Mouse (Mus musculus) heart, adult 2 months (tissue): ENCODE data around the gene Hmga1. TPM values are rescaled to one million over a fixed set of nuclear protein-coding genes. Genes with fewer than 3 reads are reported as not detected.

ENCODE experiments used
- DNase-seq, 2 experiments: peaks; one replicate each; pipeline ENCODE4 v3.0.0; 2021
- H3K27ac ChIP-seq: fragments of 200-600 bp; 2 replicates; pipeline ENCODE4 v1.8.1; 2022
- H3K27me3 ChIP-seq: fragments of 200-500 bp; 2 replicates; pipeline ENCODE4 v1.6.1; 2012; ENCODE audit warnings: mild to moderate bottlenecking, low read length, inconsistent platforms, mixed read lengths; ENCODE audit not compliant: control insufficient read depth, insufficient read depth
- H3K36me3 ChIP-seq: fragments of 200-500 bp; 2 replicates; pipeline ENCODE4 v1.6.1; 2012; ENCODE audit warnings: low read length, inconsistent platforms; ENCODE audit not compliant: control insufficient read depth, insufficient read depth
- H3K4me1 ChIP-seq: fragments of 200-500 bp; 2 replicates; pipeline ENCODE4 v1.6.1; 2011; ENCODE audit warnings: low read length; ENCODE audit not compliant: control insufficient read depth, insufficient read depth
- H3K4me3 ChIP-seq: fragments of 200-600 bp; 2 replicates; pipeline ENCODE4 v1.8.1; 2022
- H3K79me2 ChIP-seq: fragments of 200-500 bp; replicated peaks from 2 replicates; pipeline ENCODE4 v1.6.1; 2012; ENCODE audit warnings: mild to moderate bottlenecking, inconsistent platforms, low read length, moderate library complexity, mixed read lengths; ENCODE audit not compliant: control insufficient read depth, insufficient read depth
- H3K9ac ChIP-seq: fragments of 200-500 bp; 2 replicates; pipeline ENCODE4 v1.6.1; 2012; ENCODE audit warnings: low read depth, mild to moderate bottlenecking, control low read depth, inconsistent platforms, low read length, mixed read lengths
- CTCF ChIP-seq: fragments of 200-600 bp; IDR thresholded peaks from 2 replicates; pipeline ENCODE4 v1.8.1; 2022; ENCODE audit warnings: antibody characterized with exemption, mild to moderate bottlenecking, moderate library complexity
- EP300 ChIP-seq: fragments of 200-500 bp; IDR thresholded peaks from 2 replicates; pipeline ENCODE4 v1.6.1; 2011; ENCODE audit warnings: low read depth, low read length, control low read depth; ENCODE audit not compliant: insufficient read depth
- POLR2A ChIP-seq: fragments of 200-500 bp; IDR thresholded peaks from 2 replicates; pipeline ENCODE4 v1.6.1; 2011; ENCODE audit warnings: mild to moderate bottlenecking, low read depth, low read length, control low read depth; ENCODE audit not compliant: insufficient read depth
- WGBS: fragments of 180-500 bp; shearing (Covaris S2); methylation state at CpG from one replicate; pipeline ENCODE4 v1.1.7; 2018; 5-methylcytosine and 5-hydroxymethylcytosine counted together
- intact Hi-C: fragments of 180-260 bp; cut with DNase I; formaldehyde crosslinking; loops from one replicate; pipeline ENCODE4 v1.15.1; 2025
- polyA plus RNA-seq: library from polyadenylated mRNA; depleted of rRNA; stranded (reverse); fragments of >200 nt; gene quantifications from 2 replicates; pipeline ENCODE4 v1.2.3, GENCODE M21; 2012
- total RNA-seq, 2 experiments: library from RNA; stranded (reverse); gene quantifications; 2 replicates each; pipeline ENCODE4 v1.2.3; 2021

Hmga1 gene
- total and polyA plus RNA-seq, 3 experiments, result 47.5 to 73.8 (median 48.2) TPM

DNA sequence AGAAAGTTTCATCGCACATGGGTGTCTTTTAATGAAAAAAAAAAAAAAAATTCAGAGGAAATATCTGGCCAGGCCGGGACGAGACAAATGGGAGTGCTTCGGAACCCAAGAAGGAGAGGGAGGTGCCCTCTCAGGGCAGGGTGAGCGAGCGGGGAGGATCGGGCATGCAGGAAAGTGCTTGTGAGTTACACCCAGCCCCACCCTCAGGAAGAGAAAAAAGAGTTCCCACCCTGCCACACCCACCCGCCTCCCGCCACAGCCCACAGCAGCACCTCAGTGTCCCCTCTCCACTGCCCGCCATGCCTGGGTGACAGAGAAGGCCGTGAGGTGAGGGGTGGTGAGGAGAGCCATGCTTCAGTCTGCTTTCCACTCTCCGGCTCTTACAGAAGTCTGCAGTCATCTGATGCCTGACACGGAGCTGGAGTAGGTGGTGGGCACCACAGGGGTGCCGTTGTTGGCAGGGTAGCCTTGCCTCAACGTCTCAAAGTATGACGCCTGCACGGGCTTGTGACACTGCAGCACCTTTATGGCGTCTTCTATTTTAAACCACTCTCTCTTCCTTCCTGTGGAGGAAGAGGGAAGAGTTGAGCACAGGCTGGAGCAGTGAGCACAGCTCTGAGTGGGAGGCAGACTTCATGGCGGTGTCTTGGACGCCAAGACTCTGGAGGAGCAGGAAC is 24.2 kb downstream of the Hmga1 start:
- H3K27me3 ChIP-seq, result no peaks in the 10 kb centered on the region
- TF ChIP-seq POLR2A (no peak), EP300 (no peak), CTCF (no peak)
- WGBS, result 59% methylated on average over 20 of the region's 20 CpGs
- intact Hi-C loops, result no loop called here
- H3K27ac ChIP-seq, result no peak overlapping the region
- no peak for DNase-seq
- H3K36me3 ChIP-seq, result no peaks in the 10 kb centered on the region
- H3K4me3 ChIP-seq, result no peak overlapping the region
- H3K4me1 ChIP-seq, result peaks cover 7% of the 10 kb centered on the region
- no peaks in the 10 kb centered on the region for H3K79me2 ChIP-seq
- H3K9ac ChIP-seq, result no peak overlapping the region

DNA sequence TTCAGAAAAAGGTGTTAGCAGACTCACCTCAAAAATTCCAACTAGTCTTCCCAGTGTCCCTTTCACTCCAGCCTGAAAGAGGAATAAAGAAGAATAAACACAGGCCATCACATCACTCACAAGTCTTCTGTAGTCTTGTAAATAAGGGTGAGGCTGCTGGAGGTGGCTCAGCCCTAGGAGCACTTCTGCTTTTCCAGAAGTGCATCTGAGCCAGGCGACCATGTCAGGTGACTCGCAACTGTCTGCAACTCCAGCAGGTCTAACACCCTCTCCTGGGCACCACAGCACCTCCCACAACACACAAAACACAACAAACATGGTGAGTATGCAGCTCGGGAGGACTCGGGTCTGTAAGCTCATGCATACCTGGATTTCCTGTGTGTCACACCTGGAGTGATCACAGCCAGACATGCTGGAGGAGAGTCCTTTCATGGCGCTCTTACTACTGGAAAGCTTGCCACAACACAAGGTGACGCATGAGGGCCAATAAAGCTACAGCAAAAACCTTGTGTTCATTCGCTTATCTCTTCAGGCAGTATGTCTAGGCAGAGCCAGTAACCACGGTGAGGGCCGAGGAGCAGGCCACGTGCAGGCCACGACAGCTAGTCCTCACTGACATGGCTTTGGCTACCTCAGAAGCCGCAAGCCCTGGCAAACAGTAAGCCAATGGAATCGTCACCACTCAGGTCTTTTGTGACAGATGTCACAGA is 27.0 kb downstream of the Hmga1 start:
- Histone ChIP-seq H3K36me3 (peaks cover 2% of the 10 kb centered on the region; the same call in 1 of the 2 replicates), H3K4me1 (peaks cover 10% of the 10 kb centered on the region), H3K27ac (no peak overlapping the region), H3K4me3 (no peak overlapping the region), H3K27me3 (no peaks in the 10 kb centered on the region), H3K9ac (no peak overlapping the region), H3K79me2 (no peaks in the 10 kb centered on the region; the same call in 1 of the 2 replicates)
- TF ChIP-seq POLR2A, result no peak
- no peak; the same call in 1 of the 2 replicates for TF ChIP-seq EP300
- TF ChIP-seq CTCF, result no peak
- no peak for DNase-seq
- WGBS, result 69% methylated on average over 13 of the region's 13 CpGs
- intact Hi-C loops, result no loop called here

DNA sequence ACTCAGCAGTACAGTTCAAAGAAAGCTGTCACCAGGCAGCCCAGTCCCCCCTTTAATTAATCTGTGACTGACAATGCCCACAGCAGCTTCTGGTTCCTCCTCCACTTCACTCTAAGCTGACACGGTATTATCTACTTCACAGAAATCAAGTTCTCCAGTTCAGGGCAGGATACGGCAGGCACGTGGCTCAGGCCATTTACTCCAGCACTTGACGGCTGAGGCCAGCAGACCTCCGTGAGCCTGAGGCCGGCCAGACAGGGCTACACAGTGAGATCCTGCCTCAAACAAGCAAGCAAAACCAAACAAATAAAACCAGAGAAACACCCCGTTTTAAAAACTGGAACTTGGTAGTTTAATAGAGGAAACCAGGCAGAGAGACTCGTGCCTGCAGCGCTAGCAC is 30.4 kb downstream of the Hmga1 start:
- peak overlapping the region; percentile 50; the same call in 1 of the 2 replicates for H3K9ac ChIP-seq
- H3K4me1 ChIP-seq, result peaks cover 21% of the 10 kb centered on the region
- intact Hi-C loops, result loop anchor here (5.0 kb wide), 1 partner anchor 36 kb away; the partner anchor contains the start of gene Nudt3
- no peaks in the 10 kb centered on the region for H3K27me3 ChIP-seq
- peak; percentile 56 to 69 for DNase-seq
- H3K79me2 ChIP-seq, result no peaks in the 10 kb centered on the region; the same call in 1 of the 2 replicates
- H3K4me3 ChIP-seq, result no peak overlapping the region
- H3K27ac ChIP-seq, result peak overlapping the region; percentile 91
- peaks cover 2% of the 10 kb centered on the region; the same call in 1 of the 2 replicates for H3K36me3 ChIP-seq
- 46% methylated on average over 9 of the region's 9 CpGs for WGBS
- 0 out of 2 replicates have a peak, but pooled peaks have one; percentile 40 for TF ChIP-seq EP300
- TF ChIP-seq POLR2A, result peak; percentile 37; the same call in 1 of the 2 replicates
- no peak for TF ChIP-seq CTCF

DNA sequence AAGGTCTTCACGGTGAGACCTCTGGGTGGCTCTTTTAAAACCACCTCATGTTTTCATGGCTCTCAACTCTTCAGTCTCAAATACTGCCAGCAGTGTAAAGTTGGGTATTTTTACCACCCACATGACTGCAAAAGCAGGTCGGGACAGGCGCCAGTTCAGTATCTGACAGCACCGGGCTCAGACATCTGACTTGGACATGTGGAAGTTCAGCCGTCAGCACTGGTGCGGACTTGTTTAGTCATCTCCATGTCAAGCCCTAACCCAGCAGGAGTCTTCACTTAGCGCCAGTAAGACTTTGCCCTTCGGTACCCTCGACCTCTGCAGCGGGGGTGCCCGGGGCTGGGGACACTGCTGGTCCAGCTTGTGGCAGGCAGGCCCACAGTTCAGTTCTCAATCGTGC is 31.0 kb downstream of the Hmga1 start:
- H3K27me3 ChIP-seq, result no peaks in the 10 kb centered on the region
- intact Hi-C loops, result loop anchor here (5.0 kb wide), 1 partner anchor 35 kb away; the partner anchor contains the start of gene Nudt3
- H3K4me1 ChIP-seq, result peaks cover 24% of the 10 kb centered on the region
- H3K4me3 ChIP-seq, result no peak overlapping the region
- peak; percentile 53 to 75 for DNase-seq
- peak overlapping the region; percentile 91 for H3K27ac ChIP-seq
- H3K36me3 ChIP-seq, result peaks cover 2% of the 10 kb centered on the region; the same call in 1 of the 2 replicates
- 47% methylated on average over 12 of the region's 12 CpGs for WGBS
- TF ChIP-seq CTCF (no peak), EP300 (peak; percentile 96), POLR2A (no peak)
- H3K9ac ChIP-seq, result peak overlapping the region; percentile 50
- H3K79me2 ChIP-seq, result no peaks in the 10 kb centered on the region; the same call in none of the 2 replicates

DNA sequence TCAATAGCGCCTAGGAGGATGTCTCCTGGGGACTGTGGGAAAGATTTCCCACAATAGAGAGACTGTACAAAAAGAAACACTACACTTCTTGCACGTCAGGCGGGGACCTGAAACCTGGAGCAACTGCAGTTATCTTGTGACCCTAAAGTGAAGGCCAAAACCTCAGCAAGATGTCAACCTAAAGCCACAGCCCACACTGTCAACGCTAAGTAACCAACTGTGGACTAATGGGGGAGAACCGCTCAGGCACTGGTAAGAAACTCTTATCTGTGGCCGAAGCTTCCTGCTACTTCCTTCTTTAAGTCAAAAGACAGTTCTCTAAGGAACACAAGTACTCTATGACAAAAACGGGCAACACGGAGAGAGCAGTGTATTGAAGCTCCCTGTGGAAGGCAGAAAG is 31.9 kb downstream of the Hmga1 start:
- DNase-seq, result no peak
- Histone ChIP-seq H3K27me3 (no peaks in the 10 kb centered on the region), H3K4me1 (peaks cover 24% of the 10 kb centered on the region), H3K79me2 (no peaks in the 10 kb centered on the region; the same call in none of the 2 replicates), H3K27ac (peak overlapping the region; percentile 91), H3K9ac (no peak overlapping the region; the same call in 1 of the 2 replicates), H3K4me3 (no peak overlapping the region), H3K36me3 (peaks cover 2% of the 10 kb centered on the region; the same call in 1 of the 2 replicates)
- intact Hi-C loops, result loop anchor here (5.0 kb wide), 1 partner anchor 34 kb away; the partner anchor contains the start of gene Nudt3
- TF ChIP-seq EP300, result no peak
- WGBS, result 37% methylated on average over 8 of the region's 8 CpGs
